Mouse (Mus musculus): ENCODE data around the gene Wnt3a. TPM values are rescaled to one million over a fixed set of nuclear protein-coding genes. Genes with fewer than 3 reads are reported as not detected.
"Not testable (repeated sequence)": the region's sequence is repeated elsewhere in the genome, so short reads cannot be mapped to it uniquely, and the experiment has no call there.

Gene Wnt3a
- total RNA-seq, 1 experiment from 2014 or later, result not detected

DNA sequence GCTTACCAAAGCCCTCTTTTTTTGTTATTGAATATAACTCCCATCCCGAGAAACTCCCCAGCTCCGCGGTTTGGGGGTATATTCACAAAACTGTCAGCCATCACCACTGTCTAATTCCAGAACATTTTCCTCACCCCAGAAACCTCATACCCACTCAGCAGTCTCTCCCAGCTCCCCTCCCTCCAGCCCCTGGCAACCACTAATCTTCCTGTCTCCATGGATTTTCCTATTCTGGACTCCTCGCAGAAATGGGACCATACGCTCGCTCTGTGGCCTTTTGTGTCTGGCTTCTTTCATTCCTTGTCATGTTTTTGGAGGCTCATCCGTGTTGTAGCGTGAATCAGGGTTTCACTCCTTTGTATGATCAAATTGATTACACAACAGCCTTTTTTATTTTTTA, 19.4 kb upstream of the Wnt3a start:
- no peak for ATAC-seq (replicated peaks in 1 of 2; ENCODE audit: insufficient read depth in 1 of 2, low FRiP score in 2 of 2, low TSS enrichment in 1 of 2, low read depth in 1 of 2, poor library complexity in 2 of 2, severe bottlenecking in 2 of 2)

DNA sequence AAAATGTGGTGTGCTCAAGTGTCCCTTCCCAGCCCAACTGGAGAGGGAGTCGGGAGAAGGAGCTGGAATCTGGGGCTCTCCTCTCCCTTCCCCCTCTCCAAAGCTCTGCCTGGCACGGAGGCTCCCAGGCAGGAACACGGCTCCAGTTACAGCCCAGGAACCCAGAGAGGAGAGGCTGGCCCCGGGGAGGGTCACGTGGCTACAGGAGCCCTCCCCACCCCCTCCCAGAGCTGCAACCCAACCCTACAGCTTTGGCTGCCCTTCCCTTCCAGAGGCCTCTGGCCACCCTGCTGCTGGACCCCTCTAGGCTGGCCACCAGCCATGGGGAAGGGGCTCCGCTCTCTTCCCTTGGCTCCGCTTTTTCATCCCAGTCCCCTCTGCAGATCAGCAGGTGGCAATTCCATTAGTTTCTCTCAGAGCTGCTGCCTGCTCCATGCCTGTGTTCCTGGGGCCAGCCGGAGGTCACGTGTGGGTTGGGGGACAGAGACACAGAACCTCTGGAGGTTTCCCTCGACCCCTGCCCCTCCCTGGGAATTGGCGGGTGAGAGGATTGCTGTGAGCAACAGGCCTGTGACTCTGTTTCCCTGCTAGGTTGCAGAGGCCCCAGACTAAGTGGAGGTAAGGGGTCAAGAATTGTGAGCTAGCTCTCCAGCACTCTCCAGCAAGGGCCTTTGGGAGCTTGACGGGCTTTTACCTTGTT, 18.7 kb upstream of the Wnt3a start:
- ATAC-seq (replicated peaks in 1 of 2; ENCODE audit: insufficient read depth in 1 of 2, low FRiP score in 2 of 2, low TSS enrichment in 1 of 2, low read depth in 1 of 2, poor library complexity in 2 of 2, severe bottlenecking in 2 of 2), result no peak

GRCm38 (mm10) chr11:59308625-59309024, 18.1 kb upstream of the Wnt3a start:
- no peak for ATAC-seq (replicated peaks in 1 of 2; ENCODE audit: insufficient read depth in 1 of 2, low FRiP score in 2 of 2, low TSS enrichment in 1 of 2, low read depth in 1 of 2, poor library complexity in 2 of 2, severe bottlenecking in 2 of 2)

DNA sequence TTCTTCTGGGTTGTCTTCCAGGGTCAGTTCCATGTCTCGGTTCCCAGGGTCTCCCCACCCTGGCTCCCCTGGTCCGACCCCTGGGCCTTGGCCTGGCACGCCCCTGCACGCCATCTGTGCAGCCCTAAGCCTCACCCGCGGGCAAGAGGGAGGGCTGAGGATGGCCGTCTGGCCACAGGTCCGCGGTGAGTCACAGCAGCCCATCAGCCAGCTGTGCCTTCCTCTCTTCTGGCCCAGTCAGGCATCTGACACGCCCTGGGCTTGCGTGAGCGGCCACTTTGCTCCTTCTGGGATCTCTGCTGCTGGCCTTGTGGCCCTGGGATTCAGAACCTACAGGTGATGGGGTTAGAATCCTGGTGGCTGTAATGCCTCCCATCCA, 17.6 kb upstream of the Wnt3a start:
- ATAC-seq (replicated peaks in 1 of 2; ENCODE audit: insufficient read depth in 1 of 2, low FRiP score in 2 of 2, low TSS enrichment in 1 of 2, low read depth in 1 of 2, poor library complexity in 2 of 2, severe bottlenecking in 2 of 2), result peak in 1 of 2 experiments; percentile 38; a peak in 2 of 4 replicates

DNA sequence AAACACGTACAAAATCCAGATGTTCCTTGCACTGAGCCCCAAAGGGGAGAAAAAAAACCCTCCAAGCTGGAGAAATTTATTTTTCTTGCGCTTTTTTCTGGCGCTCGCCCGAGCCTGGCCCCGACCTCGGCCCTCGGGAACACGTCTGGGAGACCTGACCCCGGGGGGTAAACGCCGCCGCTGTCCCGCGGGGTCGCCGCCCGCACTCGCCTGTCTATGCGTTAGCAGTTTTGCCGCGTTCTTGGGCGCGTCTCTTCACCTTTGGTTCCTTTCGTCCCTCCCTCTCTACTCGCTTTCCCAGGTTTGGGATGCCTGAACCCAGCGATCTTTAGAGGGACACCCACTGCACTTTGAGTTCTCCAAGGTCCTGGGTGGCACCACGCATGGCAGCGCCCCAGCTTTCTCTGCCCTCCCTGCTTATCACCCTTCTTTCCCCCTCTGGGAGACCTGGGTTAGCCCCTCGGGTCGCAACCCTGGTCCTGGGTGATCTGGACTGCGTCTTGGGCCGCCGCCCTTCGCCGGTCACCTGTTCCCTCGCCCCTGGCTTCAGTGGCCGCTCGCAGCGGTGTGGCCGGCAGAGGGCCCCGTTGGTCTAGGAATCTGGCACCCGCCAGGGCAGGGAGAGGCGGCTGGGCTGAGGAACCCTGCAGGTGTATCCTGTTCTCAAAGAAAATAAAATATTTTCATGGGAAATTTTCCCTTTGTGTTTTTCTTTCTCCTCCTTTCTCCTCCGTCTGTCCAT, 17.0 kb upstream of the Wnt3a start:
- ATAC-seq (replicated peaks in 1 of 2; ENCODE audit: insufficient read depth in 1 of 2, low FRiP score in 2 of 2, low TSS enrichment in 1 of 2, low read depth in 1 of 2, poor library complexity in 2 of 2, severe bottlenecking in 2 of 2), result peak; percentile 60 to 81

GRCm38 (mm10) chr11:59306461-59307421, 16.2 kb upstream of the Wnt3a start, which contains the start of gene Wnt9a:
Wnt9a (plus strand) TSS chr11:59306928.
- no peak for ATAC-seq (replicated peaks in 1 of 2; ENCODE audit: insufficient read depth in 1 of 2, low FRiP score in 2 of 2, low TSS enrichment in 1 of 2, low read depth in 1 of 2, poor library complexity in 2 of 2, severe bottlenecking in 2 of 2)

- no peak for ATAC-seq (replicated peaks in 1 of 2; ENCODE audit: insufficient read depth in 1 of 2, low FRiP score in 2 of 2, low TSS enrichment in 1 of 2, low read depth in 1 of 2, poor library complexity in 2 of 2, severe bottlenecking in 2 of 2)
Measured at GRCm38 (mm10) chr11:59305821-59306215, 15.3 kb upstream of the Wnt3a start.

- ATAC-seq (replicated peaks in 1 of 2; ENCODE audit: insufficient read depth in 1 of 2, low FRiP score in 2 of 2, low TSS enrichment in 1 of 2, low read depth in 1 of 2, poor library complexity in 2 of 2, severe bottlenecking in 2 of 2), result no peak
Measured at GRCm38 (mm10) chr11:59305008-59305820, 14.7 kb upstream of the Wnt3a start.

DNA sequence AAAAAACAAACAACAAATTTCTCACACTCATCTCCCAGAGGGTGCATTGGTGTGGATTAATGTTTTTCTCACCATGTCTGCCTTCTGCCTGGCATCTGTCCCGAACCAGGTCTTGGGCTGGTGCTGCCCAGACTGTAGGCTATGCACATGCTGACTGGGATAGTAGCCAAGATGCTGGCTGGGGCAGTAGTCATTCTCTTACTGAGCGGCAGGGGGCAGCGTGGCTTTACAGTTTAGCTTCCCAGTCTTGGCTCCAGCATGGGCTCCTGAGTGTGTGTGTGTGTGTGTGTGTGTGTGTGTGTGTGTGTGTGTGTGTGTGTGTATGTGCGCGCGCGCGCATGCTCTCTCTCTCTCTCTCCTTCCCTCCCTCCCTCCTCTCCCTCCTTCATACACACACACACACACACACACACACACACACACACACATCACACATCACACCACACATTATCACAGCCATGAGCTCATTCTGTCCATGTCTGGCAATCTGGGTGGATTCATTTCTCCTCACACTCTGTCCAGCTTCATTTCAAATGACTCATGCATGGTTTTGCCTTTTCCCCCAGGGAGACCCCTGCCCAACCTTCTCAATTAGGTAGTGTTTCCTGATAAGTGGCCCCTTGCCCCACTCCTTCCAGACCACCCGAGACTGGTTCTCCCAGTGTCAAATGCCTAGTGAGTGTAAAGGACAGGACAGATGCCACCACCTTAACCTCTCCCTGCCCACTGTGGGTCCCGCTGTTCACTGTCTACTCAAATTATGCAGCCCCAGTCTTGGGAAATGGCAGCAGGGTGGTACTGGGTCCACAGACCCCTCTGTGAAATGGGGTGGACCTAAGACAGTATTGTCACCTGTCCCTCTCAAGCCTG, 12.4 kb upstream of the Wnt3a start:
- peak; percentile 69 to 80 for ATAC-seq (replicated peaks in 1 of 2; ENCODE audit: insufficient read depth in 1 of 2, low FRiP score in 2 of 2, low TSS enrichment in 1 of 2, low read depth in 1 of 2, poor library complexity in 2 of 2, severe bottlenecking in 2 of 2)

GRCm38 (mm10) chr11:59301053-59301452, 10.5 kb upstream of the Wnt3a start:
- not testable (repeated sequence) for ATAC-seq (replicated peaks in 1 of 2; ENCODE audit: insufficient read depth in 1 of 2, low FRiP score in 2 of 2, low TSS enrichment in 1 of 2, low read depth in 1 of 2, poor library complexity in 2 of 2, severe bottlenecking in 2 of 2)

- ATAC-seq (replicated peaks in 1 of 2; ENCODE audit: insufficient read depth in 1 of 2, low FRiP score in 2 of 2, low TSS enrichment in 1 of 2, low read depth in 1 of 2, poor library complexity in 2 of 2, severe bottlenecking in 2 of 2), result no peak; a peak in 1 of 4 replicates
Measured at GRCm38 (mm10) chr11:59300185-59300584, 9.6 kb upstream of the Wnt3a start.

GRCm38 (mm10) chr11:59297941-59298340, 7.4 kb upstream of the Wnt3a start:
- ATAC-seq (replicated peaks in 1 of 2; ENCODE audit: insufficient read depth in 1 of 2, low FRiP score in 2 of 2, low TSS enrichment in 1 of 2, low read depth in 1 of 2, poor library complexity in 2 of 2, severe bottlenecking in 2 of 2), result no peak

- ATAC-seq (replicated peaks in 1 of 2; ENCODE audit: insufficient read depth in 1 of 2, low FRiP score in 2 of 2, low TSS enrichment in 1 of 2, low read depth in 1 of 2, poor library complexity in 2 of 2, severe bottlenecking in 2 of 2), result peak; percentile 52 to 59; a peak in 2 of 4 replicates
Measured at GRCm38 (mm10) chr11:59293616-59294015, 3.1 kb upstream of the Wnt3a start.

GRCm38 (mm10) chr11:59289706-59290105, 846 bp downstream of the Wnt3a start:
- 0 out of 4 replicates have a peak, but pooled peaks of 1 of the 2 experiments have one; percentile 22 for ATAC-seq (replicated peaks in 1 of 2; ENCODE audit: insufficient read depth in 1 of 2, low FRiP score in 2 of 2, low TSS enrichment in 1 of 2, low read depth in 1 of 2, poor library complexity in 2 of 2, severe bottlenecking in 2 of 2)

DNA sequence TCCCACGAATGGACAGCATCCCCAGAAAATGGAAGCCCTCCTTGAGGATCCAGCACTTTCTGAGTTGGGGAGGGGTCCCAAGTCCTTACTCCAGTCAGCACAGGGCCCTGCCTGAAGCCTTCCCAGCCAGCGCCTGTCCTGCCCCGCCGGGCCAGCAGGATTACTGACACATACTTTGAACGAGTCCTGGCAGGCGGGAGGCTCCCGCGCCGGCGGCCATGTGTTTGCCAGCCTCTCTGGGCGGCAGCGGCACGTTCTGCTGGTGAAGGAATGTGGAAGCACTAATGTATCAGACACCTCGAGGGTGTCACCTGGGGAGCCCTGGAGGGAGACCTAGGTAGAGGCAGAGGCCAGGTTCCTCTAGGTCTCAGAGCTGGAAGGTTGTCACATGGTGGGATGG, 6.4 kb downstream of the Wnt3a start:
- ATAC-seq (replicated peaks in 1 of 2; ENCODE audit: insufficient read depth in 1 of 2, low FRiP score in 2 of 2, low TSS enrichment in 1 of 2, low read depth in 1 of 2, poor library complexity in 2 of 2, severe bottlenecking in 2 of 2), result no peak

DNA sequence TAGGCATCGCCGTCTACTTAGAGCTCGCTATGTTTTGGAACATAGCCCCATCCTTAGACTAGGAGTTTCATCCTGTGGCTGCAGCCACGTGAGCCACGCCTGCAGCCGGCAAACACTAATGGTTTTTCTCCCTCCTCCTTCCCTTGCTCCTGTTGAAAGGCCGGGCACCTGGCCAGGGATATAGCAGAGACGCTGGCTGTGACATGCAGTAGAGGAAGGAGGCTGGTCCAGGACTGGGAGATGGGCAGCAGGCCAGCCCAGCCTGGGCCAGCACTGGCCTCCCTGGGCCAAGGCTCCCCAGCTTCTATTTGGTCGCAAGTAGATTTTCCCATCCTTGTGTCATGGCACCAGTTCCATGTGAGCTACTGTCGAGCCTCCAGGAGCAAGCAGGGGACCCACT, 7.6 kb downstream of the Wnt3a start:
- ATAC-seq (replicated peaks in 1 of 2; ENCODE audit: insufficient read depth in 1 of 2, low FRiP score in 2 of 2, low TSS enrichment in 1 of 2, low read depth in 1 of 2, poor library complexity in 2 of 2, severe bottlenecking in 2 of 2), result peak in 1 of 2 experiments; percentile 32; a peak in 1 of 4 replicates
